Mouse (Mus musculus): Measurements from ENCODE around the gene Cyp2j7. TPM values are rescaled to one million over a fixed set of nuclear protein-coding genes. Genes with fewer than 3 reads are reported as not detected.
A peak's percentile ranks its signal among the peaks of the same experiment; 100 is the strongest.
"Not testable (repeated sequence)": the region's sequence is repeated elsewhere in the genome, so short reads cannot be mapped to it uniquely, and the experiment has no call there.

Gene Cyp2j7
- not detected for total RNA-seq (2021)
- long read RNA-seq, experiment 1, result 0 reads
- long read RNA-seq, experiment 2, result 0 reads

- DNase-seq (ENCODE audit: low spot score in 2 of 2), result no peak
Observed at GRCm38 (mm10) chr4:96236559-96236958, at the start of gene Cyp2j7. Gene Cyp2j7, minus strand, starts transcription at chr4:96236659.

DNA sequence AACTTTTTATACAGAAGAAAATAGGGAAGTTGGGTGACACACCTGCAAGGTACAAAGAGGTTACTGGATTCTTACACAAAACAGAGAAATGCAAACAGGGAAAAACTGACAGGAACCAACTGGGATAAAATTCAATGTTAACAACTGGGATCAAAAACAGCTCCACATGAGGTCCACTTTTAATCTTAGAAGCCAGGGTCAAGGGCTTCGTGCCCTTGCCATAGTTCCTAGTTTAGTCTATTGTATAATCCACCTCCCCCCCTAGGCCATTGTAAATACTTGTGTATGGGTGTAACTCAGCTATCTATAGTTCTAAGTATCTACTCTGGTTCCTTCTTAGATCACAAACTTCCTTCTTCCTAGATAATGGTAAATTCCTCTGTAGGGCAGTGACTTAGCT, 40.4 kb upstream of the Cyp2j7 start:
- DNase-seq (ENCODE audit: low spot score in 2 of 2), result not testable (repeated sequence)

GRCm38 (mm10) chr4:96273907-96274306, 37.4 kb upstream of the Cyp2j7 start:
- peak; percentile 77 to 78 for DNase-seq (ENCODE audit: low spot score in 2 of 2)

DNA sequence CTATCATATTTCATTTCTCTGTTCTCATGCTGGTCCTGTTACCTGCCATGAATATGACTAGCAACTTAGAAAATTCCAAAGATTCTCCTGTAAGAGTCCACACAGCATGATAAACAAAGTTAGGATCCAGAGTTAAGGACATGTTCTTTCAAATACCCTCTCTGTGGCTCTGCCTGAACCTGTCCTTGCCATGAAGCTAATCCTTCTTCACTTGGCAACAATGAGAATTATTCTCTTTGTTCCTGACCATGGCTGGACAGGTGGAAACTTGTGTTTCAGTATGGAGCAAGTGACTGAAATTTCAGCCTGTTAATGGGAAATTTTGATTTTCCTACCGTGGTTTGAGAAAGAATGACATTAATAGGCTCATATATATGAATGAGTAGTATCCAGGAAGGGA, 39.8 kb downstream of the Cyp2j7 start:
- no peak for DNase-seq (ENCODE audit: low spot score in 2 of 2)

GRCm38 (mm10) chr4:96189321-96189720, 47.1 kb downstream of the Cyp2j7 start:
- not testable (repeated sequence) for DNase-seq (ENCODE audit: low spot score in 2 of 2)

GRCm38 (mm10) chr4:96188671-96189070, 47.8 kb downstream of the Cyp2j7 start:
- DNase-seq (ENCODE audit: low spot score in 2 of 2), result not testable (repeated sequence)

GRCm38 (mm10) chr4:96188146-96188545, 48.3 kb downstream of the Cyp2j7 start:
- not testable (repeated sequence) for DNase-seq (ENCODE audit: low spot score in 2 of 2)

DNA sequence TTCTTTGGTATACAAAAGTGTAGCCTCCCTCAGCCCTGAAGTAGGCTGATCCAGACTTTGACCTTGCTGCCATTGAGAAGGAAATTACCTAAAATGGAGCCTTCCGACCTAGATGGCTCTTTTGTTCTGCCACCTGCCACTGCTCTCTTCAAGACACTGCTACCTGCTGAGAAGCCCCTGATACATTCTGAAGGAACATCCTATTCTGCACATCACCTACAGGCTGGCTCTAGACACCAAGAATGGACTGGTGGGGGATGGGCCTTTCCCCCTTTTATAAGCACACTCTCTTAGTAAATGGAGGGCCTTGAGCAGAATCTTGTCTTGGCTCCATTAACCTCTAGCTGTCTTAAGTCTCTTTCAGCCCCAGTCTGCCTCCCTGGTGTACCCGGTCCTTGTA, 51.7 kb downstream of the Cyp2j7 start:
- DNase-seq (ENCODE audit: low spot score in 2 of 2), result not testable (repeated sequence)

DNA sequence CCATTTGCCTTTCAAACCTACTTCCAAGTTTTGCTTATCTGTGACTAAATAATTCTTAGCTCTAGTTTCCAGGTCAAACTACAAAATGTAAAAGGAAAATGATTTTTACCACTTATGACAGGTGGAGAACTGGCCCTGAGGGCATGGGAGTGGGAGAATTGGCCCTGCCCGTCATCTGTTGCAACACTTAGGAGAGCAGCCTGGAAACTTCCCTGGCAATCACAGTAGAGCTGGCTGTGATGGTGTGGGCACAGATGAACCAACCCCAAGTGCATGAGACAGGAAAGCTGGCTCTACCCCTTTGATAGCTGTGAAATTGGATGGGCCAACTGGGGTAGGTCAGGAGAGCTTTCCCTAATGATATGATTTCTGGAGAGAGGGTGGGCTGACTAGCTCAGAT, 73.6 kb downstream of the Cyp2j7 start:
- no peak for DNase-seq (ENCODE audit: low spot score in 2 of 2)

DNA sequence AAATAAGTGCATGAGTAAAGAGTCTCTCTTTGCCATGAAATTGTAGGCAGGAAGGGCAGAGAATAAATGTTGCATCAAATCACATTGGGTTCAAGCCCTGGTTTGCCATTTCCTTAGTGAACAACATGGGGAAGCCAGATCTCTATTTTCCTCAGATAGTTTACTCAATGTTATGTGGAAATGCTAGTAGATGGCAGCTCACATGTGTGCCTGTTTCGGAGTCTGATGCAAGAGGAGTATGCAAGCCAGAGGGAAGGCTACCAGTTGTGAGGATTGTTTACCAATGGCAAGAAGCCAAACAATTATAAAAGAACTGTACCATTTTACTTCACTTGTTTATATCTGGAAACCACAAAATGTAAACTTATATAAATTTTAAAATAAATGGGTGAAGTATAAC, 74.9 kb downstream of the Cyp2j7 start:
- no peak for DNase-seq (ENCODE audit: low spot score in 2 of 2)

Other genes with a start within 250 kb of the Cyp2j7 start
- gene Cyp2j13, start 159.1 kb downstream of the Cyp2j7 start, total RNA-seq (2021), result 1 to 10 TPM; 1.5 to 1.9 TPM
- 1 to 10 TPM; 2.0 to 2.6 TPM for gene Cyp2j12, start 95.5 kb downstream of the Cyp2j7 start, total RNA-seq (2021)
- under 1 TPM; 0.16 to 0.19 TPM for gene Cyp2j11, start 112.0 kb upstream of the Cyp2j7 start, total RNA-seq (2021)

Measured in left cerebral cortex, adult 18-20 months (tissue).